Mouse (Mus musculus) mouse embryonic stem cell (cell line): ENCODE data around the gene Arpc4.

Source experiments
- in situ Hi-C, 2 experiments: fragments of 300-500 bp; cut with MboI; formaldehyde crosslinking; loops; 1 replicate in 1 of 2; 3 replicates in 1 of 2; pipeline ENCODE4 v1.14.3; 2019 to 2020; ENCODE audit warnings: low sequenced_read_pairs in 2 of 2, low pct_unique_long_range_greater_than_20kb in 1 of 2, mixed read lengths in 1 of 2; ENCODE audit not compliant: unreplicated experiment in 1 of 2

Arpc4 gene

DNA sequence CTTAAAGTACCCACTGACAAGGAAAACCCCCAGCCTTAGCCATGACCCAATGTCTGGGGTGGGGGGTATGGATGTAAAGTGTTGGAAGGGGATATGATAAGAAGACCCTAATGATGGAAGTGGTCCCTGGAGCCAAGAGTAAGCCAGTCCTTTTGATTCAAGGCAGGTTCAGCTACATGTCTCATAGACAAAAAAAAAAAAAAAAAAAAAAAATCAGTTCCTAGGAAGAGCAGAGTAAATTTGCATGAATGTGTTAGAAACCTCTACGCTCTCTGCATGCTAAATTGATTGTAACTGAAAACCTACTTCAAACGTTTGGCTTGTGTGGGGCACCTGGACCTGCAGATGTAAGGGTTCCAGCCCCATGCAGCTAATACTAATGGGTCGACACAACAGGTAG lies 53.9 kb downstream of the Arpc4 start:
- in situ Hi-C loops: no loop called here

DNA sequence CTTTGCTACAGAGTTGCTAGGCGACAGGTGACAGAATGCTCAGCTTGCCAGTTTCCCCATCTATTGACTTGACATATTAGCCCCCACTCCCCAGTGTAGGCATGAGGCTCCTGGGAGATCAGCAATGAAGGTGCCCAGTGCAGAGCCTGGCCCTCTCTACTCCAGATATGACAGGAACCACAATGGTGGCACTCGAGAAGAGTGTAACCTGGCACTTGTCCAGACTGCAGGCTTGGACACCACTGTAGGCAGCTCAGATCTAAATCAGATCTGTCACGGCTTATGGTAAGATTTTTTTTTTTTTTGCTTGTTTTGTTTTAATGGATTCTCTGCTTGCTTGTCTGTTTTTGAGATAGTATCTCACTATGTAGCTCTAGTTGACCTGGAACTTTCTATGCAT lies 55.7 kb downstream of the Arpc4 start:
- in situ Hi-C loops: no loop called here

DNA sequence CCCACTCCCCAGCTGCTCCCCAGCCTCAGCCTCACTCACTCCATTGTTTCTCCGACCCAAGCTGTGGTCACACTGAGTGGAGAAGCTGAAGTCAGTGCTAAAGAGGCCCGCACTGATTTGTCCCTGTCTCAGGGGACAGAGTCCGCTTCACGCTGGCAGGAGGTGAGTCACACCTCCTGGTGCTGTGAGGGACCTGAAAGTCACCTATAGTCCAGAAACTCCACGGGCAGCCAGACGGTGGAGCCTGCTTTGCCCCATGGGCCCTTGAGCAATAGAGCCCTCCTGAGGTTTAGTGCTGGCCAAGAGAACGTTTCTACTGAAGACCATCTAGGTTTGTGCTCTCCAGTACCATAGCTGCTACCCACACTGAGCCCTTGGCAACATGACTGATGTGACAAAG lies 56.8 kb downstream of the Arpc4 start:
- in situ Hi-C loops: no loop called here

DNA sequence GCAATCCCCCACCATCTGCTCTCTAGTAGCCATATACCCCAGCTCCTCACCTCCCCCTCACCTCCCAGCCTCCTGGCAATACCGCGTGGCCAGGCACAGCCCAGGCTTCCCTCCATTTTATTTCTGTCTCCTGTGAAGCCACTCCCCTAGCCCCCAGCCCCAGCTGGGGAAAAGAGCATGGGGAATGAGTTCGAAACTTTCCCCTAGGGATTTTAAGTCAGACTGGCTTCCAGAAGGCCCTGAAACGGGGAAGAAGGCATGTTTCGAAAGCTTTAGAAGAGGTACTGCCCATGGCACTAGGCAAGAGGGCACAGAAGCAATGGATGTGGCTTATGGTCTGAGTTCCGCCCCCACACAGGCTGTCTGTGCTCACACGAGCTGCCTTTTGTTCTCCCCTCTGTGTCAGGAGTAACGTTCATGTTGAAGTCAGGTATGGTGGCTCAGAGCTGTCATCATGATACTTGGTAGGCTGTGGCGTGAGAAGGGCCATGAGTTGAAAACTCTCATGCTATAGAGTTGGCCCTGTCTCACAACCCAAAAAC lies 57.8 kb downstream of the Arpc4 start, which contains the start of gene Cidec:
Cidec (minus strand) TSS at position 97 of the 542 bp plus-strand sequence.
- in situ Hi-C loops: no loop called here

GRCm38 (mm10) chr6:113437135-113437534 lies 59.2 kb downstream of the Arpc4 start:
- in situ Hi-C loops: no loop called here

GRCm38 (mm10) chr6:113438721-113439430 lies 61.0 kb downstream of the Arpc4 start:
- in situ Hi-C loops: no loop called here
